Mouse (Mus musculus): Measurements from ENCODE around the gene Naxe. TPM values are rescaled to one million over a fixed set of nuclear protein-coding genes. Genes with fewer than 3 reads are reported as not detected.

The Naxe gene
- polyA plus RNA-seq, 1 experiment from 2014 or later, result 157 TPM

DNA sequence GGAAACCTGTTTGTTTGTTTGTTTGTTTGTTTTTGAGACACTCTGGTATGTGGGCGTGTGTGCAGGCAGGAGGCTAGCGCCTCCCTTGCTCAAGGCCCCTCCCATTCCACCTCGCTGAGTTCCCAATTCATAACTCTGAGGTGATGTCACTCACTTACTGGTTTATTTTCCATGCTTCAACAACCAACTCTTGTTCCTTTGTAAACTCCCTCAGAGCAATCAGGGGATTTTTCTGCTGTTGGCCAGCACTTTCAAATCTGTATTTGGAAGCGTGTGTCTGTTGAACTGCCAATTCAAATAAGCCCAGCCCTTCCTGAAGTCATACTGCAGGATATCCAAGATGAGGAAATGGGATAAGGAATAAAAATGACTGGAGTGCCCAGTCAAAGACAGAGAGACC is 24.4 kb upstream of the Naxe start:
- H3K4me3 ChIP-seq, result peak overlapping the region; percentile 56
- no peaks in the 10 kb centered on the region for H3K27me3 ChIP-seq
- 5% methylated on average over 4 of the region's 4 CpGs for WGBS
- ATAC-seq, result 0 out of 2 replicates have a peak, but pooled peaks have one; percentile 34
- H3K9me3 ChIP-seq (replicated peaks), result no peaks in the 10 kb centered on the region
- H3K36me3 ChIP-seq (ENCODE audit: poor library complexity, severe bottlenecking), result peaks cover 16% of the 10 kb centered on the region; the same call in 1 of the 2 replicates
- no peak overlapping the region for H3K27ac ChIP-seq
- H3K9ac ChIP-seq, result peak overlapping the region; percentile 60
- peak overlapping the region; percentile 71 for H3K4me2 ChIP-seq
- H3K4me1 ChIP-seq, result peaks cover 15% of the 10 kb centered on the region

DNA sequence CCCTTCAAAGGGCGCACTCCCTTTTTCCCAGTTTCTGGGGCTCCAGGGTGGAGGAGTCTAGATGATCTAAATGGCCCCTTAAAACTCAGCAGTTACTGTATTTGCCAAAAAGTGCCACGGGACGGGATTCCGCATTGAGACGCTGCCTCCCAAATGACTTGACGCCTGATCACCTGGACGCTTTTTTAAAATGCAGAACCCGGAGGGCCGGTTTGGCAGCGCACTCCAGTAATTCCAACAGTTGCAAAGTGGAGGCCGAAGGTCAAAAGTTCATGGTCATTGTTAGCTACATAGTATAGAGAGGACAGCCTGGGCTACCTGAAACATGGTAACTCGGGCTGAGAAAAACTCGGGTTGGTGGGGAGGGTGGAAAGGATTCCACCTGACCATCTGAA is 23.9 kb upstream of the Naxe start:
- no peaks in the 10 kb centered on the region for H3K9me3 ChIP-seq (replicated peaks)
- H3K36me3 ChIP-seq (ENCODE audit: poor library complexity, severe bottlenecking), result peaks cover 16% of the 10 kb centered on the region; the same call in 1 of the 2 replicates
- WGBS, result 3% methylated on average over 13 of the region's 13 CpGs
- H3K4me2 ChIP-seq, result peak overlapping the region; percentile 71
- 0 out of 2 replicates have a peak, but pooled peaks have one; percentile 19 for ATAC-seq
- H3K27me3 ChIP-seq, result no peaks in the 10 kb centered on the region
- peak overlapping the region; percentile 56 for H3K4me3 ChIP-seq
- peak overlapping the region; percentile 60 for H3K9ac ChIP-seq
- H3K4me1 ChIP-seq, result peaks cover 15% of the 10 kb centered on the region
- H3K27ac ChIP-seq, result no peak overlapping the region

DNA sequence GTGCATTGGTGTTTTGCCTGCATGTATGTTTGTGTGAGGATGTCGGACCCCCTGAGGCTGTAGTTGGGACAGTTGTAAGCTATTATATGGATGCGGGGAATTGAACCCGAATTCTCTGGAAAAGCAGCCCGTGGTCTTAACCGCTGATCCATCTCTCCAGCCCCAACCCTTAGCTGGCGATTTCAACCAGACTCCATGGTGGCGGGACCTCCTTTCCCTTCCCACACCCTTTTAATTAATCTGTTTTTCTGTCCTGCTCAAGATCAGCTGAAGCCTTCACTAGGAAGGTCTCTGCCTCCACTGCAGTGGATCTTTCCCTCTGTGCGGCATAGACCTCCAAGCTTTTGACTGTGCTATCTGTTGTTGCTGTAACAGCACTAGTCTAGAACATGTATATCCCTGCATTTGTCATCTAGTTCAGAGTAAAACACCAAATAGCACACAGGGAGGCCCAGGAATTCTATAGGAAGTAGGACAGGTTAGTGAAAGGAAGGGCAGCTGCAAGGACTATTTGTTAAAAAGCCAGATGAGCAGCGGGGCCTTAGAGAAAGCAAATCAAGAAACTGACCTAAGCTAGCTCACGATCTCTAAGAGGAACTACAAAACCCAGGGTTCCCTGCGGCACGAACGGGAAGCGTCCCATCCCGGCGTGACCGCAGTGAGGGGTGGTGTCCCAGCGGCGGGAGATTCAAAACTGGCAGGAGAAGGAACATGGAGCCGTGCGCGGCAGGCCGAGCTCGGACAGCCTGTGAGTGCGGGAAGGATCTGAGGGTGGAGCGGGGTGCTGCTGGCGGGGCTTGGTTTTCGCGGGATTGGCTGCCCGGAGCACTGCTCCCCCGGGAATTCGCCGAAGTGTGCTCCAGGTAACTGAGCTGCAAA is 23.3 kb upstream of the Naxe start, which contains the start of gene Iqgap3:
TSS of gene Iqgap3 (plus strand) at position 627 of the 879 bp plus-strand sequence.
- H3K36me3 ChIP-seq (ENCODE audit: poor library complexity, severe bottlenecking), result peaks cover 16% of the 10 kb centered on the region; the same call in 1 of the 2 replicates
- H3K9ac ChIP-seq, result peak within 1 kb of the TSS; percentile 60
- H3K4me2 ChIP-seq, result peak within 1 kb of the TSS; percentile 71
- H3K4me1 ChIP-seq, result peaks cover 15% of the 10 kb centered on the region
- 20% methylated on average over 33 of the region's 33 CpGs for WGBS
- ATAC-seq, result peak; percentile 93
- no peaks in the 10 kb centered on the region for H3K27me3 ChIP-seq
- peak within 1 kb of the TSS; percentile 56 for H3K4me3 ChIP-seq
- no peak within 1 kb of the TSS for H3K27ac ChIP-seq
- H3K9me3 ChIP-seq (replicated peaks), result no peaks in the 10 kb centered on the region

DNA sequence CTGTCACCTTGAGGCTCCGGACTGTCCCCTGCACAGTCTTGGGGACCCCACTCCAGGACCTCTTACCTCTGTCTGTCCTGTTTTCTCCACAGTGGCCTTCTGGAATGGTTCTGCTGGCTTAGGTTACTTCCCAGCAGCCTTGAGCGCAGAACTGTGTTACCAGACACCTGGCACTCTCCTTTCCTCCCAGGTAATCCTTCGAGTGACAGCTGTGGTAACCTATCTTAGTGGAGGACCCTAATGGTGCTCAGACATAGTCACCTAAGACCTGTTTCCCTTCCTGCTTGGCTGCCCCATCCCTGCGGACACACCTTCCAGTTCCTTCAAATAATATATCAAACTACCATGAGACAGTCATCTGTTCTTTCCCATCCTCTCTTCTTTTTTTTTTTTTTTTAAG is 19.9 kb upstream of the Naxe start, which contains the start of gene Ttc24:
TSS of gene Ttc24 (minus strand) at position 101 of the 400 bp plus-strand sequence.
- Histone ChIP-seq H3K27ac (no peak within 1 kb of the TSS), H3K9ac (no peak within 1 kb of the TSS), H3K36me3 (ENCODE audit: poor library complexity, severe bottlenecking) (no peaks in the 10 kb centered on the region), H3K27me3 (peaks cover 7% of the 10 kb centered on the region; the same call in 1 of the 2 replicates), H3K4me3 (no peak within 1 kb of the TSS), H3K4me1 (peaks cover 14% of the 10 kb centered on the region), H3K9me3 (replicated peaks) (no peaks in the 10 kb centered on the region), H3K4me2 (no peak within 1 kb of the TSS)
- no peak for ATAC-seq
- 81% methylated on average over 4 of the region's 4 CpGs for WGBS

DNA sequence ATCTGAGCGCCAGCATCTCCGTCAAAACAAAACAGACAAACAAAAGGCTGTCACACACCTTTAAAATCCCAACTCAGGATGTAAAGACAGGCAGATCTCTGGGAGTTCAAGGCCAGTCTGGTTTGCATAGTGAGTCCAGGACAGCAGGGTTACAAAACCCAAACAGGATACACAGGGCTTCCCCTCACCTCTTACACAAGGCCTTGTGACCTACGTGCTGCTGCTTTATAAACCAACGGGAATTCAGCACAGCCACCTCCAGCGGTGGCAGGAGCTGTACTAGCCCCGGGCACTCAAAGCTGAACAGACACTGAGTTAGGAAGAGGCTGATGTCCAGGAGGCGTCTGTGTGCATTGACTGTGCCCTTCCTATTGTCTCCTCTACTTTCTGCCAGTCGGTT is 19.1 kb upstream of the Naxe start:
- Histone ChIP-seq H3K9me3 (replicated peaks) (no peaks in the 10 kb centered on the region), H3K36me3 (ENCODE audit: poor library complexity, severe bottlenecking) (no peaks in the 10 kb centered on the region), H3K27me3 (peaks cover 10% of the 10 kb centered on the region), H3K4me2 (no peak overlapping the region), H3K4me1 (peaks cover 6% of the 10 kb centered on the region), H3K27ac (no peak overlapping the region), H3K4me3 (no peak overlapping the region), H3K9ac (no peak overlapping the region)
- WGBS, result 42% methylated on average over 8 of the region's 8 CpGs
- ATAC-seq, result no peak

DNA sequence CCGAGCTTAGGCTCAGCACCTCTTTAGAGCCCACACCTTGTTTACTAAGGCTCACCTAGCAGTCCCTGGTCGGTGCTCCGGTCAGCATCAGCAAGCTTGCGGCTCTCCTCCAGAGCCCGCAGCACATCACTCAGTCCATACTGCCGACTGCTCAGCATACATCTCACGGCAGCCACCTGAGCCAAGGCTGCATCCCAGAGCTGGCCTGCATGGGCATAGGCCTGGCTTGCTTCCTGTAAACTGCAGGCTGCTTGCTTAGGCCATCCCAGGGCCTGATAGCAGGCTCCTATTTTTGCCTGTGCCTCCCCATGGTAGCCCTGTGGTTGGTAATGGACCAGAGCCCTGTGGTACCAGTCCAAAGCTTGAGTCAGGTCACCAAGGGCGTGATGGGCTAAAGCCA is 16.5 kb upstream of the Naxe start:
- H3K9ac ChIP-seq, result peak overlapping the region; percentile 8; the same call in 1 of the 2 replicates
- H3K4me3 ChIP-seq, result no peak overlapping the region
- no peaks in the 10 kb centered on the region for H3K36me3 ChIP-seq (ENCODE audit: poor library complexity, severe bottlenecking)
- H3K4me1 ChIP-seq, result no peaks in the 10 kb centered on the region
- no peak for ATAC-seq
- peaks cover 17% of the 10 kb centered on the region for H3K27me3 ChIP-seq
- WGBS, result 81% methylated on average over 8 of the region's 8 CpGs
- no peak overlapping the region for H3K4me2 ChIP-seq
- no peaks in the 10 kb centered on the region for H3K9me3 ChIP-seq (replicated peaks)
- no peak overlapping the region for H3K27ac ChIP-seq

DNA sequence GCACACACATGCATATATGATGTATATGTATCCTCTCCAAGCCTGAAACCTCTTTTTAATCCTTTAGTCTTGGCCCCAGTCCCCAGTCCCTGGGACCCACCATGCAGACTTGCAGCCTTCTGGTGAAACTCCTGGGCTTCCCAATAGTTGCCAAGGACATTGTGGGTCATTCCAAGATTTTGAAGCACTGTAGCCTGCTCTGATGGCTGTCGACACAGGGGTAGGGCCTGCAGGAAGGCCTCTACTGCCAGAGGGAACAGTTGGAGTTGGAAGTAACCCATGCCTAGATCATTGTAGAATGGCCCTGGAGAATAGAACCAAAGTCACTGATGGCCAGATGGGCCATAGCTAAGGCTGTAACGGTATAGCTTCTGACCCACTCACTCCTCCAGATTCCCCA is 16.1 kb upstream of the Naxe start:
- no peaks in the 10 kb centered on the region for H3K9me3 ChIP-seq (replicated peaks)
- WGBS, result 77% methylated on average over 2 of the region's 2 CpGs
- no peak overlapping the region for H3K9ac ChIP-seq

DNA sequence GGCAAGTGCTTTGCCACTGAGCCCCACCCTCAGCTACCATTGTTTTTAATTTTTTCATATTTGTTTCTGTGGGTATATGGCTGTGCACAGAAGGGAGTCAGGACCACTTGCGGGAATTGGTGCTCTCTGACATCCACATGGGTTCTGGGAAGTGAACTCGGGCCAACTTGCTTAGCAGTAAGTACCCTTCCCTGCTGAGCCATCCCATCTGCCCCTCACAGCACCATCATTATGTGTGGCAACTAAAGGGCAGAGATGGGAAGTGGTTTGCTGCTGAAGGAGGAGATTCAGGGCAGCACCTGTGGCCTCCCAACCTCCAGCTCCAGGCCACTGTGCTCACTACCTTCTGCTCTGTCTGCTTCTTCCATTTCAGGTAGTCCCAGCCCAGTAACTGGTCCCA is 15.3 kb upstream of the Naxe start:
- Histone ChIP-seq H3K4me1 (no peaks in the 10 kb centered on the region), H3K9ac (no peak overlapping the region), H3K36me3 (ENCODE audit: poor library complexity, severe bottlenecking) (no peaks in the 10 kb centered on the region), H3K27ac (no peak overlapping the region), H3K27me3 (peaks cover 17% of the 10 kb centered on the region), H3K9me3 (replicated peaks) (no peaks in the 10 kb centered on the region), H3K4me2 (no peak overlapping the region), H3K4me3 (no peak overlapping the region)
- 63% methylated on average over 2 of the region's 2 CpGs for WGBS
- no peak for ATAC-seq

More for the DNA sequence above, 16.1 kb upstream of the Naxe start:
- no peaks in the 10 kb centered on the region for H3K36me3 ChIP-seq (ENCODE audit: poor library complexity, severe bottlenecking)
- no peaks in the 10 kb centered on the region for H3K4me1 ChIP-seq
- no peak overlapping the region for H3K4me3 ChIP-seq
- H3K27me3 ChIP-seq, result peaks cover 17% of the 10 kb centered on the region
- no peak overlapping the region for H3K4me2 ChIP-seq
- no peak overlapping the region for H3K27ac ChIP-seq
- ATAC-seq, result no peak

DNA sequence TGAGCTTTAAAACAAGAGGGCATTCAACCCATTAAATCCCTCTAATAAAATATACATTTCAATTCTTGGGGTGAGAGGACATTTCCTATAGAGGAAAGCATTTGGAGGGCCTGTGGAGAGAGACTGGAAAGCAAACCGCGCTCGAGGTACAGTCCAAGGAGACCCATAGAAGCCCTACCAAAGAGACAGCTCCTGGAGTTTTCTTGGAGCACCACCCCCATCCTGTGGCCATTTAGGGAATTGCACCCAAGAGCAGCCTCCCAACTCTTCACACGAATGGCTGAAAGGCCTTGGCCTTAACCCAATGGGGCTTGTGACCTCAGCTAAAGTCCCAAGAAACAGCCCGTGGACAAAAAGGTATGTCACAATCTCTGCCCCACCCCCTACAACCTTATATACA is 13.5 kb upstream of the Naxe start:
- Histone ChIP-seq H3K4me3 (no peak overlapping the region), H3K9me3 (replicated peaks) (no peaks in the 10 kb centered on the region), H3K36me3 (ENCODE audit: poor library complexity, severe bottlenecking) (no peaks in the 10 kb centered on the region), H3K9ac (no peak overlapping the region), H3K27me3 (peaks cover 17% of the 10 kb centered on the region), H3K4me2 (no peak overlapping the region), H3K27ac (no peak overlapping the region), H3K4me1 (no peaks in the 10 kb centered on the region)
- 0% methylated on average over 5 of the region's 5 CpGs for WGBS
- peak; percentile 83 for ATAC-seq

DNA sequence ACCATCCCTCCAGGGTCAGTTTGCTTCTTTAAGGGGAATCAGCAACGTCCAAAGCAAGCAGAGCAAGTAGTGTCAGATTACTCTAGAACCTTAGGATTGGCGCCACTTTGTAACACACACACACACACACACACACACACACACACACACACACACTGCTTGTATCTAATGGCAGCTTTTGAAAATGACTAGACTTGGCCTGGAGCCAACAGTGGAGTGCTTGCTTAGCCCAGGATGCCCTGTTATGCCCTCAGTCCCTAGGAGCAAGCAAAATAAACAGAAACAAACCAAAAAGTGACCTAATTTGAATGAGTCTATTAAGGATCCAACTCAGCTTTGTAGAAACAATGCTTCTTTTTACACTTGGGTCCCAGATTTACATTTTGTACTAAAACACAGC is 10.1 kb upstream of the Naxe start:
- Histone ChIP-seq H3K4me1 (no peaks in the 10 kb centered on the region), H3K27ac (no peak overlapping the region), H3K4me2 (no peak overlapping the region), H3K9ac (no peak overlapping the region), H3K9me3 (replicated peaks) (no peaks in the 10 kb centered on the region), H3K4me3 (no peak overlapping the region), H3K36me3 (ENCODE audit: poor library complexity, severe bottlenecking) (no peaks in the 10 kb centered on the region), H3K27me3 (peaks cover 9% of the 10 kb centered on the region; the same call in 1 of the 2 replicates)
- 14% methylated on average over 2 of the region's 2 CpGs for WGBS
- ATAC-seq, result no peak

DNA sequence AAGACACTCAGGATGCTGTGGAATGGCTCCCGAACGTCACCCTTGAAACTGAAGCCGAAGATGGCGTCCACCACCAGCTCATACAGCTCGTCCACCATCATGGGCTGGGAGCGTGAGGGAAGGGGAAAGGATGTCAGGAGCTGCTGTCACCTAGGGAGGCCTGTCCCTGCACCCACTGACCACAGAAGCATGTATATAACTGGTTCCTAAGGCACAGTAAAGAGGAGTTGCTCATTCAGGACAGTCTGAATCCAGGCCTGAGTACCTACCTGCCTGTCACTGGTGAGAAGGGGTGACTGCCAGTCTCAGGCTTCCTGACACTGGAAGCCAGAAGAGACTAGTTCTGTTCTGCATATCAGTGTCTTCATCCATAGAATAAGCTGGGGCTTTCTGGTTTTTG is 1.3 kb downstream of the Naxe start:
- WGBS, result 81% methylated on average over 6 of the region's 6 CpGs
- ATAC-seq, result no peak
- H3K4me2 ChIP-seq, result peak overlapping the region; percentile 93
- H3K36me3 ChIP-seq (ENCODE audit: poor library complexity, severe bottlenecking), result peaks cover 47% of the 10 kb centered on the region
- peaks cover 23% of the 10 kb centered on the region for H3K4me1 ChIP-seq
- H3K27me3 ChIP-seq, result no peaks in the 10 kb centered on the region
- H3K27ac ChIP-seq, result no peak overlapping the region
- no peaks in the 10 kb centered on the region for H3K9me3 ChIP-seq (replicated peaks)
- peak overlapping the region; percentile 89; the same call in 1 of the 2 replicates for H3K4me3 ChIP-seq
- peak overlapping the region; percentile 94; the same call in 1 of the 2 replicates for H3K9ac ChIP-seq

DNA sequence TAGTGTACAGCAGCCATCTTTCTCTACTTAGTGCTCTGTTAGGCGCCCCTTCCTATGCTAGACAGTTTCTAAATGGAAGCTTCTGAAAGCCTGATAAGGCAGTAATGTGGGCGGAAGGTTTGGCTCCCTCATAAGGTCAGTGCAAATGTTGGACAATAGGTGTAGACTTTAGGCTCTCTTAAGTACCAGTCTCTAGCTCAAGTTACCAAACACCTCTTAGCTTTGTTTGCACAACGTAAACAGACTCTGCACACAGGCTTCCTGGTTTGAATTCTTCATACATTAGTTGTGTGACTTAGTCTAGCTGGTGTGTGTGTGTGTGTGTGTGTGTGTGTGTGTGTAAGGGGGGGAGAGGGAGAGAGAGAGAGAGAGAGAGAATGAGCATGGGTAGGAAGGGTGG is 8.8 kb downstream of the Naxe start:
- ATAC-seq, result no peak
- no peak overlapping the region for H3K4me2 ChIP-seq
- H3K27me3 ChIP-seq, result no peaks in the 10 kb centered on the region
- H3K4me1 ChIP-seq, result 0 out of 2 replicates have a peak, but pooled peaks cover 5% of the 10 kb centered on the region
- H3K9ac ChIP-seq, result no peak overlapping the region
- no peak overlapping the region for H3K4me3 ChIP-seq
- H3K9me3 ChIP-seq (replicated peaks), result no peaks in the 10 kb centered on the region
- 90% methylated on average over 3 of the region's 3 CpGs for WGBS
- H3K27ac ChIP-seq, result no peak overlapping the region
- peaks cover 41% of the 10 kb centered on the region for H3K36me3 ChIP-seq (ENCODE audit: poor library complexity, severe bottlenecking)
